Mouse (Mus musculus) CH12.LX (cell line): ENCODE measurements at regions not wholly inside any gene's neighbourhood (a gene's known extent, or its start where the extent isn't known, plus 50 kb on each side); places are given as distances from the start of the nearest gene placed in this dataset.

Experiments used
- DNase-seq: peaks from one replicate; pipeline ENCODE4 v3.0.0-alpha.2; 2013; ENCODE audit errors: extremely low read depth
- H3K27ac ChIP-seq: 2 replicates; pipeline ENCODE4 v1.5.1; 2012; ENCODE audit warnings: low read depth, mild to moderate bottlenecking, control low read depth, moderate library complexity; ENCODE audit not compliant: insufficient read depth
- H3K27me3 ChIP-seq: replicated peaks from 2 replicates; pipeline ENCODE3; 2012; ENCODE audit warnings: inconsistent platforms
- H3K36me3 ChIP-seq, 2 experiments: replicated peaks in 1 of 2; 2 replicates each; pipeline versions ENCODE3 to v1.6.1; 2012; ENCODE audit warnings: inconsistent platforms in 1 of 2, low read length in 1 of 2, mild to moderate bottlenecking in 1 of 2, mixed read lengths in 1 of 2, moderate library complexity in 1 of 2; ENCODE audit not compliant: control insufficient read depth in 1 of 2, insufficient read depth in 1 of 2
- H3K4me1 ChIP-seq, 2 experiments: 2 replicates each; pipeline ENCODE4 v1.6.1; 2012; ENCODE audit warnings: inconsistent platforms in 1 of 2, moderate library complexity in 1 of 2; ENCODE audit not compliant: insufficient read depth in 2 of 2, control insufficient read depth in 1 of 2
- H3K4me2 ChIP-seq: 2 replicates; pipeline ENCODE4 v1.6.1; 2012; ENCODE audit warnings: low read depth, mild to moderate bottlenecking, control low read depth; ENCODE audit not compliant: poor library complexity, insufficient read depth, severe bottlenecking
- H3K4me3 ChIP-seq, 3 experiments: fragments of 150-350 bp in 1 of 3; sonication (generic) in 1 of 3; replicated peaks in 1 of 3; 2 replicates each; pipeline versions ENCODE3 to v1.5.1; 2011 to 2012; ENCODE audit warnings: low read depth in 2 of 3, low read length in 2 of 3, mild to moderate bottlenecking in 2 of 3, moderate library complexity in 2 of 3, control low read depth in 1 of 3, improper control_type of control experiment in 1 of 3, inconsistent platforms in 1 of 3, mixed read lengths in 1 of 3; ENCODE audit not compliant: poor library complexity in 1 of 3
- H3K79me2 ChIP-seq: replicated peaks from 2 replicates; pipeline ENCODE4 v1.6.1; 2012; ENCODE audit warnings: mild to moderate bottlenecking, moderate library complexity; ENCODE audit not compliant: control insufficient read depth, poor library complexity, insufficient read depth, severe bottlenecking; ENCODE audit errors: extremely low read depth
- H3K9ac ChIP-seq: 2 replicates; pipeline ENCODE4 v1.6.1; 2012; ENCODE audit warnings: low read depth, mild to moderate bottlenecking, control low read depth, moderate library complexity; ENCODE audit not compliant: insufficient read depth
- H3K9me3 ChIP-seq: replicated peaks from 2 replicates; pipeline ENCODE3; 2012; ENCODE audit warnings: low read length, inconsistent platforms, mixed read lengths
- BHLHE40 ChIP-seq: IDR thresholded peaks from 2 replicates; pipeline ENCODE4 v1.6.1; 2011; ENCODE audit warnings: mild to moderate bottlenecking, low read depth, low read length, improper control_type of control experiment
- CHD2 ChIP-seq: IDR thresholded peaks from 2 replicates; pipeline ENCODE4 v1.6.1; 2011; ENCODE audit warnings: low read length, improper control_type of control experiment
- E2F4 ChIP-seq: IDR thresholded peaks from 2 replicates; pipeline ENCODE4 v1.6.1; 2011; ENCODE audit warnings: low read depth, low read length, improper control_type of control experiment; ENCODE audit not compliant: insufficient replicate concordance
- ELF1 ChIP-seq: IDR thresholded peaks from 2 replicates; pipeline ENCODE4 v1.6.1; 2014; ENCODE audit warnings: low read depth, mild to moderate bottlenecking, inconsistent platforms, low read length, improper control_type of control experiment
- EP300 ChIP-seq: IDR thresholded peaks from 2 replicates; pipeline ENCODE4 v1.6.1; 2011; ENCODE audit warnings: low read length, improper control_type of control experiment
- HCFC1 ChIP-seq: IDR thresholded peaks from 2 replicates; pipeline ENCODE4 v1.6.1; 2012; ENCODE audit warnings: low read depth, mild to moderate bottlenecking, inconsistent platforms, low read length, improper control_type of control experiment
- IRF4 ChIP-seq: IDR thresholded peaks from 2 replicates; pipeline ENCODE4 v1.6.1; 2014; ENCODE audit warnings: low read depth, mild to moderate bottlenecking, inconsistent platforms, low read length, improper control_type of control experiment
- JUN ChIP-seq: IDR thresholded peaks from 2 replicates; pipeline ENCODE4 v1.6.1; 2011; ENCODE audit warnings: low read depth, mild to moderate bottlenecking, low read length, improper control_type of control experiment, moderate library complexity; ENCODE audit not compliant: insufficient read depth
- JUND ChIP-seq: conservative IDR thresholded peaks from 2 replicates; pipeline ENCODE4 v1.6.1; 2011; ENCODE audit warnings: low read depth, low read length, improper control_type of control experiment
- KAT2A ChIP-seq: IDR thresholded peaks from 2 replicates; pipeline ENCODE4 v1.6.1; 2012; ENCODE audit warnings: low read length, improper control_type of control experiment, inconsistent platforms; ENCODE audit not compliant: insufficient replicate concordance
- MAFK ChIP-seq: IDR thresholded peaks from 2 replicates; pipeline ENCODE4 v1.6.1; 2011; ENCODE audit warnings: low read length, improper control_type of control experiment; ENCODE audit not compliant: insufficient replicate concordance
- MEF2A ChIP-seq: IDR thresholded peaks from 2 replicates; pipeline ENCODE4 v1.6.1; 2014; ENCODE audit warnings: low read depth, mild to moderate bottlenecking, inconsistent platforms, low read length, improper control_type of control experiment, borderline replicate concordance
- NELFE ChIP-seq: IDR thresholded peaks from 2 replicates; pipeline ENCODE4 v1.6.1; 2011; ENCODE audit warnings: low read depth, low read length, improper control_type of control experiment
- NRF1 ChIP-seq: IDR thresholded peaks from 2 replicates; pipeline ENCODE4 v1.6.1; 2014; ENCODE audit warnings: low read depth, mild to moderate bottlenecking, inconsistent platforms, low read length, improper control_type of control experiment, moderate library complexity
- PAX5 ChIP-seq: IDR thresholded peaks from 2 replicates; pipeline ENCODE4 v1.6.1; 2012; ENCODE audit warnings: low read length, inconsistent platforms, mixed read lengths
- POLR2A ChIP-seq: IDR thresholded peaks from 2 replicates; pipeline ENCODE4 v1.6.1; 2011; ENCODE audit warnings: low read depth, mild to moderate bottlenecking, improper control_type of control experiment, low read length
- POLR2AphosphoS2 ChIP-seq: IDR thresholded peaks from 2 replicates; pipeline ENCODE4 v1.6.1; 2011; ENCODE audit warnings: low read depth, low read length, improper control_type of control experiment
- RAD21 ChIP-seq: IDR thresholded peaks from 2 replicates; pipeline ENCODE4 v1.6.1; 2011; ENCODE audit warnings: low read depth, mild to moderate bottlenecking, low read length, improper control_type of control experiment, moderate library complexity
- RCOR1 ChIP-seq: conservative IDR thresholded peaks from 2 replicates; pipeline ENCODE4 v1.6.1; 2012; ENCODE audit warnings: low read depth, mild to moderate bottlenecking, inconsistent platforms, low read length, improper control_type of control experiment
- TCF12 ChIP-seq: IDR thresholded peaks from 2 replicates; pipeline ENCODE4 v1.6.1; 2014; ENCODE audit warnings: low read depth, mild to moderate bottlenecking, inconsistent platforms, low read length, improper control_type of control experiment
- UBTF ChIP-seq: IDR thresholded peaks from 2 replicates; pipeline ENCODE4 v1.6.1; 2012; ENCODE audit warnings: low read depth, mild to moderate bottlenecking, inconsistent platforms, low read length, improper control_type of control experiment, moderate library complexity
- USF1 ChIP-seq: IDR thresholded peaks from 2 replicates; pipeline ENCODE4 v1.6.1; 2014; ENCODE audit warnings: low read depth, mild to moderate bottlenecking, inconsistent platforms, low read length, improper control_type of control experiment
- USF2 ChIP-seq: conservative IDR thresholded peaks from 2 replicates; pipeline ENCODE4 v1.6.1; 2011; ENCODE audit warnings: low read depth, low read length, improper control_type of control experiment
- ZKSCAN1 ChIP-seq: IDR thresholded peaks from 2 replicates; pipeline ENCODE4 v1.6.1; 2012; ENCODE audit warnings: low read depth, inconsistent platforms, low read length, improper control_type of control experiment, borderline replicate concordance
- ZMIZ1 ChIP-seq: IDR thresholded peaks from 2 replicates; pipeline ENCODE4 v1.6.1; 2012; ENCODE audit warnings: low read depth, mild to moderate bottlenecking, inconsistent platforms, low read length, improper control_type of control experiment
- ZNF384 ChIP-seq: IDR thresholded peaks from 2 replicates; pipeline ENCODE4 v1.6.1; 2012; ENCODE audit warnings: low read depth, low read length, improper control_type of control experiment, inconsistent platforms
- dilution Hi-C: fragments of 300-500 bp; cut with MboI; formaldehyde crosslinking; loops from 2 replicates; pipeline ENCODE4 v1.14.3; 2020; ENCODE audit warnings: low sequenced_read_pairs; ENCODE audit not compliant: extremely low pct_unique_long_range_greater_than_20kb, extremely low pct_ligation_motif_present
- in situ Hi-C: fragments of 300-500 bp; cut with MboI; formaldehyde crosslinking; loops from 3 replicates; pipeline ENCODE4 v1.14.3; 2019; ENCODE audit warnings: low sequenced_read_pairs, low pct_ligation_motif_present, low pct_unique_long_range_greater_than_20kb, mixed read lengths

DNA sequence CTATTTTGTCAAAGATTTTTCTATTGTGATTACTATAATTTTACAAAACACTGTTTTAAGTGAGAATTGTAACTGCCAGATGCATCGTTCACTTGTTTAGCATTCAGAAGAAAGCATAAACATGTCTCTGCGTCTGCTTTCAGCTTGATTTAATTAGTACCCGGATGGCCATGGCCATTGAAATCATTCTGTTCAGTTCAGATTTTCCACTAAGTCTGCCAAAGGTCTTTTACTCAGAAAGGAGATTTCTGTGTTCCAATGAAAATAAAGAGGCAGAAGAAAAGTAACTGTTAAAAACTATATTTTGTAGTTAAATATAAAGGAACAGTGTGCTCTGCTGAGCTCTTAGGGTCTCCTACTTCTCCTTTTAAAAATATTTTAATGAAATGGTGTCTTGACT is 380.2 kb upstream of the Adgrl4 start:
- Histone ChIP-seq H3K79me2 (no peaks in the 10 kb centered on the region), H3K27ac (no peak overlapping the region), H3K9ac (no peak overlapping the region), H3K4me2 (no peak overlapping the region), H3K4me1 (peaks cover 0 to 8% of the 10 kb centered on the region in 2 experiments; a peak in 2 of 4 replicates), H3K27me3 (no peaks in the 10 kb centered on the region), H3K36me3 (no peaks in the 10 kb centered on the region), H3K9me3 (peaks cover 18% of the 10 kb centered on the region), H3K4me3 (no peak overlapping the region)
- TF ChIP-seq RCOR1 = no peak
- no peak for TF ChIP-seq POLR2AphosphoS2
- TF ChIP-seq ZNF384 = no peak
- no peak for TF ChIP-seq ZMIZ1
- no peak for TF ChIP-seq TCF12
- no peak for TF ChIP-seq E2F4
- DNase-seq = no peak
- dilution Hi-C loops = no loop called here
- in situ Hi-C loops = no loop called here

DNA sequence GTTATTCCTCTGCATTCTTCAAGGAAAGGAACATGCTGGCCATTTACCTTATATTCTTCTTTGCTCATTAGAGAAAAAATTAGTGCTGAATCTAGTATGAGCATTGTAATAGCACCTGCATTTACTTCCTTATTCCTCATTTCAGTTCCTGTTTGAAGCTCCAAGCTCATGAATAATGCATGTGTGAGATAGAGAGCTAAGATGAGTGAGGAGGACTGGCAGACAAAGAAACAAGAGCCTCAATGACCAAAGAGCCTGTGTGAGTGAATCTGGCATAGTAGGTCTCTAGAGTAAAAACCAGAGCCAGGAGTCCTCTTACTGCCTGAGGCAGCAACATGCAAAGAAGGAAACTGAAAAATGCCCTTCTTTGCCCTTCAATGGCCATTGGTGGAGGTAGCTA is 365.4 kb upstream of the Adgrl4 start:
- H3K79me2 ChIP-seq = no peaks in the 10 kb centered on the region
- H3K27ac ChIP-seq = no peak overlapping the region
- no peaks in the 10 kb centered on the region for H3K27me3 ChIP-seq
- H3K4me3 ChIP-seq = no peak overlapping the region
- H3K36me3 ChIP-seq = no peaks in the 10 kb centered on the region
- no peak for TF ChIP-seq ZKSCAN1
- no peak for TF ChIP-seq KAT2A
- TF ChIP-seq EP300 = peak; percentile 51; the same call in 1 of the 2 replicates
- 0 out of 2 replicates have a peak, but pooled peaks have one; percentile 38 for TF ChIP-seq ELF1
- TF ChIP-seq MEF2A = no peak
- TF ChIP-seq NELFE = no peak
- no peak for TF ChIP-seq PAX5
- TF ChIP-seq POLR2A = no peak
- TF ChIP-seq JUN = no peak
- TF ChIP-seq USF2 = no peak
- no peak for TF ChIP-seq MAFK
- TF ChIP-seq E2F4 = no peak
- TF ChIP-seq POLR2AphosphoS2 = no peak
- no peak for TF ChIP-seq UBTF
- no peak for TF ChIP-seq USF1
- no peak for TF ChIP-seq HCFC1
- TF ChIP-seq JUND = no peak
- TF ChIP-seq CHD2 = no peak
- 0 out of 2 replicates have a peak, but pooled peaks have one; percentile 27 for TF ChIP-seq IRF4
- no peak for TF ChIP-seq BHLHE40
- TF ChIP-seq RAD21 = no peak
- TF ChIP-seq NRF1 = no peak
- TF ChIP-seq, all 38 proteins: peak for 3
- dilution Hi-C loops (no loop called here), in situ Hi-C loops (no loop called here)
- peaks cover 0 to 5% of the 10 kb centered on the region in 2 experiments; a peak in 1 of 4 replicates for H3K4me1 ChIP-seq
- peak; percentile 79 for DNase-seq
- no peak overlapping the region for H3K4me2 ChIP-seq
- peaks cover 10% of the 10 kb centered on the region for H3K9me3 ChIP-seq
- H3K9ac ChIP-seq = no peak overlapping the region
